Mouse (Mus musculus): ENCODE results near the gene Dok7. TPM values are rescaled to one million over a fixed set of nuclear protein-coding genes. Genes with fewer than 3 reads are reported as not detected.

Dok7 gene
- total RNA-seq, 1 experiment from 2014 or later = not detected

DNA sequence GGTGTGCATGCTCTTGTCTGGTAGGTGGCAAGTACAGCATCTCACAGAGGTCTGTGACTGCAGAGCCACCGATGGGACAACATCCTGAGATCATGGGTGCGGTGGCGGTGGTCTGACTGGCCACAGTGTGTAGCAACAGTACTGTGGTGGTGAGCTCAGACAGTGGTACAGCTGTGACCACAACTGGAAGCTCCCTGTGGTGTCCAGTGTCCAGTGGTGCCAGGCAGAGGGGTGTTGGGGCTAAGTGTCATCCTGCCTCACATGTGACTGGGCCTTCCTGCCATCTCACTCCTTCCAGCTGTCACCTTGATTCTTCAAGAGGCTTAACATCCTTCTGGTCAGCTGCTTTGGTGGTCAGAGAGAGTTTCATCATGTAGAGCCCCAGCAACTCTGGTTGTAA lies 1.9 kb upstream of the Dok7 start:
- ATAC-seq (replicated peaks; ENCODE audit: low read depth, poor library complexity, severe bottlenecking) = no peak

DNA sequence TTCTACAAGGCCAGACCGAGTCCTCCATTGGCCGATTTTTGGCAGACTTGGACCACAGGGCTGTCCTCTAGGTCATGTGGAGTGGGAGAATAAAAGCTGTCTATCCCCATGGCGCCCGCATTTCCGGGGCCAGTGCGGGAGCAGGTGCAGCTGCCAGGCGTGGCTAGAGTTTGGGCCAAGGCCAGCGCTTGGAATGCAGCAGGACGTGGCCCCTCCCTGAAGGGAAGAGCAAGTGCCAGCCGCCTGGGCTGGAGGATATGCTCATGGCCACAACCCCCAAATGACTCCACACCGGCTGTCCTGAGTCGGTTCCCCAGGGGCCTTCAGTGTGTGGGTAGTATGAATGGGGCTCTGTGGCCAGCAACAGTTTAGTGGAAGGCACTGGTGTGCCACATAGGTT lies 1.5 kb upstream of the Dok7 start:
- no peak for ATAC-seq (replicated peaks; ENCODE audit: low read depth, poor library complexity, severe bottlenecking)

DNA sequence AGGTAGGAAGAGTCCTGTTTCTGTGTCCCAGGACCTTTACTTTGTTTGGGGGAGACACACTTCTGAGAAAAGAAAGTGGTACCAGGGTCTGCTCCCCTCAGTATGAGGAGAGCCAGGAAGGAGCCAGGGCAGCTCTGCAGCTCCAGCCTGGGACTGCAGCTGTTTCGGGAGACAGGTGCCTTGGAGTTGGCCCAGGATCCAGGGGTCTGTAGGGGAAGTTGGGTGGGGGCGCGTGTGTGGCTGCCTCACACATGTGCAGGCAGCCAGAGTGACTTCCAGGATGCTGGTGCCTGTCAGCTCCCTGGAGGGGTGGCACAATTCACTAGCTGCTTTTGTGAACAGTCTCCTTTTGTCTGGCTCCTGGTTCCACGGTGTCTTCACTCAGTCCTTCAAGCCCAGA lies 1.0 kb downstream of the Dok7 start:
- no peak for ATAC-seq (replicated peaks; ENCODE audit: low read depth, poor library complexity, severe bottlenecking)

DNA sequence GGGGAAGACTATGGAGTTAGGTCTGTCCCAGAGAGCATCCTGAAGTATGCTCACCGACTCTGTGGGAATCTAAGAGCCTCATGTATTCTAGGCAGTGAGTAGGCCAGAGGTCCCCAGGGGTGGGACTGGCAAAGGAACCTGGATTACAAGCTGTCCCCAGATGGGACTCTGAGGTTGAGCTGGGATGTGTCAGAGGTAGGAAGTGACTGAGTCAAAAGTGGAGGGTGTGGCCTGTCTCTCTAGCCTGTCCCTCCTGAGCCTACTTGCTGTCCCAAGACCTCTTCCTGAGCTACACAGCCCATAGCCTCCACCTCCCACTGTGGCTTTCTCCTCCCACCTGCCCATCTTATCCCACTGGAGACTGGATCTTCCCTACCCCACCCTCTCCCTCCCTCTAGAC lies 1.6 kb downstream of the Dok7 start:
- no peak for ATAC-seq (replicated peaks; ENCODE audit: low read depth, poor library complexity, severe bottlenecking)

DNA sequence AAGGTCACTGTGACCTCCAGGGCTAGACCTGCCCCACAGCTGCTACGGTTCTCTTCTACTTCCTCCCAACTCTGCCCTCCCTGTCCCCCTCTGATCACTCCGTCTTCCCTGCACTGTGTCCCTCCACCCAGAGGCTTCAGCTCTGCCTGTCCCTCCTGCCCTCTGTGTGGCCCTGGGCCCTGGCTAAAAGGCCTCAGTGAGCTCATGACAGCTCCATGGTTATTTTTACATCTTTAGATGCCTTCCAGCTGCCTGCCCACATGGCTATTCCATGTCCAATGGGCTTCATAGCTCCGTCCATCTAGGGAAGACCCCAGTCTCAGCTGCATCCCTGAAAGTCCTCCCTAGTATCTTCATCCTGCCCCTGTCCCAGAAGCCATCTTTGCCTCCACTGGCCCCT lies 3.5 kb downstream of the Dok7 start:
- ATAC-seq (replicated peaks; ENCODE audit: low read depth, poor library complexity, severe bottlenecking) = no peak

DNA sequence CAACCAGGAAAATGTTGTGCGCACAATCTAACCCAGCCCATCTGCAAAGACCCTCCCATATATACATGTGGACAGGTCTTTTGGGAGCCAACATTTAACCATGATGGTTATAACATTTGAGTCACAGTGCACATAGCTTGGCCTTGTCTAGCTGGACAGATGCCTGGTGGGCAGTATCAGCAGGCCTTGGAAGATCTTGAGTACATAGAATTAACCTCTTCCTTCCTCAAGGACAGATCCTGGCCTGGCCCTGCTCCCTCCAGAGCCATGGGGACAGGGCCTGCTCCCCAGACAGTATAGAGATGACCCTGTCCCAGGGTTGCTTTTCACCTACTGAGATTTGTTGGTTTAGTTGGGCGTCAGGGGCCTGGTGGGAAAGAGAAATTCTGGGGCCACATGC lies 13.3 kb downstream of the Dok7 start:
- no peak for ATAC-seq (replicated peaks; ENCODE audit: low read depth, poor library complexity, severe bottlenecking)

DNA sequence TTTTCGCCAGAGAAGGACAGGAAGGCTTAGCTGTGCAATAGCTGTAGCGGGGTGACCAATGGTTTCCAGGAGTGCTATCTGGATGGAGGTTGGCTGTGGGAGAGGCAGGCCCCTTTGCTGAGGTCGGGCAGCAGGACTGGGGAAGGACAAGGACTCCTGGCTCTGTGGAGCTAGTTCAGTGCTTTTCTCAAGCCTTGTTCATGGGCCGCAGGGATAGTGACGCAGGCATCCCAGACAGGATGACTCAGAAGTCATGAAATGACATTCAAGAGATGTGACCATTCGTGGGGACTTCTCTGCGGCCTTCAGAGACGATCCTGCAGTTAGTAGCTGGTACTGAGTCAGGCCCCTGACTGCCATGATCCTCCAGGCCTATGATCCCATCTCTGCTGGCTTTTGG lies 13.7 kb downstream of the Dok7 start:
- ATAC-seq (replicated peaks; ENCODE audit: low read depth, poor library complexity, severe bottlenecking) = no peak

DNA sequence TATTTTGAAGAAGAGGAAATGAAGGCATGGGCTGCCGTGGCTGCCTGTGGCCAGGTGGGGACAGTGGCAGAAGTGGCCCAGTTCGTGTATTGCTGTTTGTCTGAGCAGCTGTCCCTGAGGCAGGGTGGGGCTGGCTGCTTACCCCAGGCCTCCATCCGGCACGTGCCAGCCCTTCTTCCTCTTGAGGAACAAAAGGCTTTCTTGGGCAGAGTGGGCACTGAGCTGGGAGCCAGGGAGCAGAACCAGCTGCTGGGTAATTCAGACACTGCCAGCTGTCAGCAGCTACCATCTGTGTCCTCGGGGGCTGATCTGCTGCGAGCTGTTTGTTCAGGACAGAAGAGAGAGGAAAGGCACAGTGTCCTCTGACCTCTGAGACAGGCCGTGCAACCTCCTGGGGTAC lies 14.4 kb downstream of the Dok7 start:
- ATAC-seq (replicated peaks; ENCODE audit: low read depth, poor library complexity, severe bottlenecking) = no peak

DNA sequence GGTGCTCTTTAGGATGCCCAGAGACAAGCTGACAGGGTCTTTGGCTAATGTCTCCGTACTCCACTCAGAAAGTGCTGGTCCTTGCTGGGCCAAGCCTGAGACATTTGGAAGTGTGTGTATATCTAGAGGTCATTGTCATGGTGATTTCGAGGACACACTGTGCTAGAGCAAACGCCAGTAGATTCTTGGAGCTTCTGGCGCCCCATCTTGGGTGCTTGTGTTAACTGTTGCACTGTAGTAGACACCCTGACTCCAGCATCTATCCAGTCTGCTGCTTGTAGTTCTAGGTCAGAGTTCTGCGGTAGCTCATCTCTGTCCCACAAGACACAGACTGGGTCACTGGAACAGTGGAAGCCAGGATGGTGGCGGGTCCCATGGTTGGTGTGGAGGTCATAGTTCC lies 15.3 kb downstream of the Dok7 start:
- no peak for ATAC-seq (replicated peaks; ENCODE audit: low read depth, poor library complexity, severe bottlenecking)

DNA sequence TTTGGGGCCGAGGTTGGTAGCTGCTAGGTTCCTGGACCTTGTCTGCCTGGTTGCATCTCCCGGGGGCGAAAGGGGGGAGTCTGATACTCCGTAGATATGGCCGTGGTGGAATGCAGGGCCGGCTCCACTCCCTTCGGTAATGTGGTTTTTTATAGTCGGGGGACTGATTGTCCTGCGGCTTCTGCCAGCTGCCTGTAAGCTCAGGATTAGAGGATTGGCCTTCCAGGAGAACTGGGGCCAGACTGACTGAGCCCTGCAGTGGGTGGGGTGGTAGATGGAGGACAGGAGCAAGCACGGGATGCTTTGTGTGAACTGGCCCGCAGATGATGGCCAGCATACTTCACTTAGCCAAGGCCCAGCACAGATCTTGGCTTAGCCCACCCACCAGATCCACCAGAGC lies 16.7 kb downstream of the Dok7 start:
- no peak for ATAC-seq (replicated peaks; ENCODE audit: low read depth, poor library complexity, severe bottlenecking)

DNA sequence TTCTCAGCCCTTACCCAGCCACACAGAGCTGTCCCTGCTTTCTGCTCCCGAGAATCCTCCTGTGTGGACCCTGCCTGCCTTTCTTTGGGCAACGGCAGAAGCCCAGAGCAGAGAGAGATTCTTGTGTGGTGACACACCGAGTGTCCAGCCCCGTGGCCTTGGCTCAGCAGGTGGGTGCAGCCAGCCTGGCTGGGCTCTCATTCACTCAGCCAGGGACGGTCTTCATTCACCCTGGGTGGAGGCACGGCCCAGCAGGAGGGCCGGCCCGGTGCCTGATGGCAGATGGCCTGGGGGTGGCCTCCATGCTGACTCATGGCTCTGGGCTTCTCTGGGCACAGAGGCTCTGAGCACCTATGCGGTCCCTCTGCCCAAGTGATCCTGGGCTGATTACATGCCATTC lies 17.4 kb downstream of the Dok7 start:
- no peak for ATAC-seq (replicated peaks; ENCODE audit: low read depth, poor library complexity, severe bottlenecking)

DNA sequence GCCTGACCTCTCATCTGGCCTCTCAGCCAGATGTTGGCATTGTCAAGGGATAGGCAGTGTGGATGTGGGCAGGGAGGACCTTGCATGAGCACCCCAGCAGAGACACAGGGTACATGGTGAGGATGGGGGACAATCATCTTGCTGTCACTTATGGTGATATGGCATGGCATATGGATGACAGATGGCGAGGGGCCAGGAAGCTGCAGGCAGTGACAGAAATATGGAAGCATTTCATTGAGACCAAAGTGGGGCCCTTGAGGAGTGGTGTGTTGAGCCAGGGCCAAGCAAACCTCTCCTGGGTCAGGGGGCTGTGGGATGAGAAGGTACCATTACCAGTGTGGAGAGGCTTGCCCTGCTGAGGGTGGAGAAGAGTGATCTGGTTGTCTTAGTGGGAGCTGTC lies 19.8 kb downstream of the Dok7 start:
- ATAC-seq (replicated peaks; ENCODE audit: low read depth, poor library complexity, severe bottlenecking) = no peak

DNA sequence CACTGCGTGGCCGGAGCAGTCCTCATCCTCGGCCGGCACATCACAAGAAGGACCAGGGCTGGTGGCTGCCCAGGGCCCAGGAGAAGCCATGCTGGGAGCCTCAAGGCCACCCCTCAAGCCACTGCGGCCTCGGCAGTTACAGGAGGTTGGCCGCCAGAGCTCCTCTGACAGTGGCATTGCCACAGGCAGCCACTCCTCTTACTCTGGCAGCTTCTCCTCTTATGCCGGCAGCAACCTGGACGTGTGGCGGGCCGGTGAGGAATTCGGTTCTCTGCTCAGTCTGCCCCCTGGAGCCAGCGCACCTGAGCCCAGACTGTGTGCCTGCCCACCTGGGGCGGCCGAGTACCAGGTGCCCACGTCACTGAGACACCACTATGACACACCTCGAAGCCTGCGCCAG lies 22.5 kb downstream of the Dok7 start:
- no peak for ATAC-seq (replicated peaks; ENCODE audit: low read depth, poor library complexity, severe bottlenecking)

DNA sequence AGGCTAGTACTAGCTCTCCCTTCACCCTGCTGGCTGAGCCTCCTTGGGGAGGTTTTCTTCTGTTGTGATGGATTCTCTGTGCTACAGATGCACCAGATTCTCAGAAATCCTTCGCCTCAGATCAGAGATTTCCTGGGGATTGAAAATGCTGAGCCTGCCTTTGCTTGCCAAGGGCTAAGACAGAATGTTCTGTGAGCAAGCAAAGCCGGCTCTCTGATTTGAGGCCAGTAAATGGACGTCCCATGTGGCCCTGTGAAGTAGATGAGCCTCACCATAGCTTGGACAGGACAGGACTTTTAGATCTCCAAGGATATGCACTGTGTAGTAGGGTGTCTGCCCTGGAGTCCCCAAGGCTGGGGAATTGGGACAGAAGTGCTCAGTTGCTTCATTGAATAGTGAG lies 28.3 kb downstream of the Dok7 start:
- ATAC-seq (replicated peaks; ENCODE audit: low read depth, poor library complexity, severe bottlenecking) = no peak

DNA sequence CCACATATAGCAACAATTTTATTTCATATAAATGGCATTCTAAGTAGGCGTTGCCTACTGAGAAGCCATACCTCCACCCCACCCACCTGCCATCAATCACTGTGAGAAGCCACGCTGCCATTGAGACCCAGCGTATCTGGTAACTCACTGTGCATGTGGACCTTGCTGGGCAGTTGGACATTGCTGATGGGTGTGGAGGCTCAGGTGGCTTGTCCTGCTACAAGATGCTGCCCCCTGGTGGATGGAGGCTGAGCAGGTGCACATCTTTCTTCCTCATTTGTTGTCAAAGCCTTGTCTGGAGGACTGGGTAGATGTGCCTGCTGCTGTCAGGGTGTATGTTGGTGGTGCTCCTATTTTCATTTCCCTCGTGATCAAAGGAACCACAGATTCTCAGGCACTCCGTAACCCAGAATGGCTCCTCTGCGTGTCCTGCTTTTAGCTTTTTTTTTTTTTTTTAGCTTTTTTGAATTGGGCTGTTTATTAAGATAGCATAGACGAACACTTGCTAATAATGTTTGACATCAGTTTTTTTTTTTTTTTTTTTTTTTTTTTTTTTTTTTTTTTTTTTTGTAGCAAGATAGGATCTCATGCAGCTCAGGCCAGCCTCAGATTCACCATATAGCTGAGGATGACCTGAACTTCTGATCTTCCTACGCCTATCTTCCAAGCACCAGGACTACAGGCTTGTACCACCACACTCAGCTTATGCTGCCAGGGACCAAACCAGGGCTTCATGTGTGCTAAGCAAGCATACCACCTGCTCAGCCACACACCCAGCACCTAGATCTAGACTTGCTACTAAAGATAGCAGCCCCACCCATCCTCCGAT lies 32.4 kb downstream of the Dok7 start:
- ATAC-seq (replicated peaks; ENCODE audit: low read depth, poor library complexity, severe bottlenecking) = peak; percentile 77

DNA sequence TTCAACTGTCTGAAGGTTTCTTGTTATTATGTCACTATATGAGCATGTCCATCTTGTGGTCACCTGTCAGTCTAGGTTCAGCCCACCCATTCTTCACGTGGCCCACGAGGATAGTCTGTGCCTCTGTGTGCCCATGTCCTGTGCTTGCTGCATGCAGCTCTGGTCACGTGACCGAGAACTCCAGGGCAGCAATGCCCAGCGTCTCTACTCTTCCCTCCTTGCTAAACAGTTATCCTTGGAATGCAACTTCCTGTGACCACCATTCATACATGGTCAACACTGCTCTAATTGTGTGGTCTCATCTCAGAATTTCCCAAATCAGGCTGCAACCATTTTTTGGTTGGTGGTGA lies 33.0 kb downstream of the Dok7 start:
- ATAC-seq (replicated peaks; ENCODE audit: low read depth, poor library complexity, severe bottlenecking) = no peak

DNA sequence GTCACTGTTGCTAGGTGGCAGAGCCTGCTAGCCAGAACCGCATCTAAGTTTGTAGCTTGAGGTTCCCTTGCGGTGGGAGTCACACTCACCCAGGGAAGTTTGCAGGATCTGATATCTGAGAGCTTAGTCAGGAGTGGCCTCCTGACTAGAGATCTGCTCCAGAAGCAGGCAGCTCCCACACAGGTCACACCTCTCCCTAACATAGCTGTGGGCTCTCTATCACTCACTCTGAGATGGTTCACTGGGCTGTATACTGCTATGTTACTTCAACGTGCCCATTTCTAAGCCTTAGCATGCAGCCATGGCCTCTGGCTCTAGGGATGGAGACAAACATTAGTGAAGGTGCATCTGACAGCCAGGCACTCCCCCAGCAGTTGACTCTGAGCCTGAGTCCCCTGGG lies 35.1 kb downstream of the Dok7 start:
- ATAC-seq (replicated peaks; ENCODE audit: low read depth, poor library complexity, severe bottlenecking) = no peak

DNA sequence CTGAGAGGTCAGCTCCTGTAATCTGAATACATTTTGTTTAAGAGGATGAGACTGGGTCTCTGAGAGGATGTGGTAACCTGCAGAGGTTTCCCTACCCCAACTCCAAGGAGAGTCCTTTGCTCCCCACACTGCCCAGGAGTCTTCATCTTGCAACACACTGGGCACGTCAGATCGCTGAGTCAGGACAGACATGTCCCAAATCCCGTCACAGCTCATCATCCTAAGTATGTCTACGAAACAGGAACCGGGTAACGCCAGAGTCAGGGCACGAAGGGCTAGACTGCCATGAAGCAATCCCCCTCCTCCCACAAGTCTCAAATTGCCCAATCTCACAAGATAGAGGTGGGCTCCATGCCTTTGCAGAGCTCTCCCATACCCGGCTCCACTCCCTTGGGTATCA lies 46.5 kb downstream of the Dok7 start:
- ATAC-seq (replicated peaks; ENCODE audit: low read depth, poor library complexity, severe bottlenecking) = peak; percentile 39

DNA sequence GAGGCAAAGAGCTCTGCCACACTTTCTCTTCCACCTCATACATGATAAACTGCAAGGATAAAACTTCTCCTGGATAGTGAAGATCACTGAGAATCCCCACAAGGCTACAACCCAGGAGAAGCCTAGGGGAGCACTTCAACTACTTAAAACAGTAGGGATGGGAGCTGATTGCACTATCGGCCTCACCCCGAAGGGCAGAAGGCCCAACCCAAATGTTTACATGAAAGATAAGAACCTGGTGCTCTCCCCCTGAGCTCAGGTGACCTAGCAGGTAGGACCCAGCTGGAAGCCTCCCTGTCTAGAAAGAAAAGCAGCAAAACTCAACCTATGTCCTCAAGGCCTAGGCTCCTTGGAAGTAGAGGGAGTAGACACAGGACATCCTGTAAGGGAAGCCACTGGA lies 47.0 kb downstream of the Dok7 start:
- no peak for ATAC-seq (replicated peaks; ENCODE audit: low read depth, poor library complexity, severe bottlenecking)

DNA sequence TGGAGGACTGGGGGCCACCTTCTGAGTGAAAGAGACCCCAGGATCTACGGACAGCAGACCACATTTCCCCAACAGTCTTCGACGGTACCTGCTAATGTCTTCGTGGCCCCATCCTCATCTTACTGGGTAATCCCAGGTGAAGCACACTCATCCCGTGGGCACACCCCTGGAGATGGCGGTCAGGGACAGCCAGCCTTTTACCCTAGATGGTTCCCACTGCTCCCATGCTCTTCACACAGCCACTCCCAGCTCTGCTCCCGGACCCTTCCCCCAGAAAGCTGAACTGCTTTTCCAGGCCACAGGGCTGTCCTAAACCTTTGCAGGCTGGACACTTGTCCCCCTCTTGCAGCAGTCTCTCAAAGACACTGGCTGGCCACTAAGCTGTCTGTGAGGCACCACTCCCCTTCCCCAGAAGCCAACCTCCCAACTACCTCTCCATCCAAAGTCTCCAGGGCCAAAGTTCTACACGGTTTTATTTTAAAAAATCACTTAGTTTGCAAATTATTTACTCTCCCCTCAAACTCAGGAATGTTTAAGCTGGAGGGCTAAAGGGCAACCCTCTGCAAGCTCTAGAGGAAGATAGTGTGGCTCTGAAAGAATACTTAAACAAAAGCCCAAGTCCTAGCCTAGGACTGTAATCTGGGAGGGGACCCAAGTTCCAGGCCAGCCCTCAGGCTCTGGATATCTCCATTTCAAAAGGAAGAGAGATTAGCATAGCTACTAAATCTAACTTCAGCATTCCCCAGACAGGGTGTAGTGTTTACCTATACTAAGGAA lies 47.8 kb downstream of the Dok7 start:
- ATAC-seq (replicated peaks; ENCODE audit: low read depth, poor library complexity, severe bottlenecking) = no peak

DNA sequence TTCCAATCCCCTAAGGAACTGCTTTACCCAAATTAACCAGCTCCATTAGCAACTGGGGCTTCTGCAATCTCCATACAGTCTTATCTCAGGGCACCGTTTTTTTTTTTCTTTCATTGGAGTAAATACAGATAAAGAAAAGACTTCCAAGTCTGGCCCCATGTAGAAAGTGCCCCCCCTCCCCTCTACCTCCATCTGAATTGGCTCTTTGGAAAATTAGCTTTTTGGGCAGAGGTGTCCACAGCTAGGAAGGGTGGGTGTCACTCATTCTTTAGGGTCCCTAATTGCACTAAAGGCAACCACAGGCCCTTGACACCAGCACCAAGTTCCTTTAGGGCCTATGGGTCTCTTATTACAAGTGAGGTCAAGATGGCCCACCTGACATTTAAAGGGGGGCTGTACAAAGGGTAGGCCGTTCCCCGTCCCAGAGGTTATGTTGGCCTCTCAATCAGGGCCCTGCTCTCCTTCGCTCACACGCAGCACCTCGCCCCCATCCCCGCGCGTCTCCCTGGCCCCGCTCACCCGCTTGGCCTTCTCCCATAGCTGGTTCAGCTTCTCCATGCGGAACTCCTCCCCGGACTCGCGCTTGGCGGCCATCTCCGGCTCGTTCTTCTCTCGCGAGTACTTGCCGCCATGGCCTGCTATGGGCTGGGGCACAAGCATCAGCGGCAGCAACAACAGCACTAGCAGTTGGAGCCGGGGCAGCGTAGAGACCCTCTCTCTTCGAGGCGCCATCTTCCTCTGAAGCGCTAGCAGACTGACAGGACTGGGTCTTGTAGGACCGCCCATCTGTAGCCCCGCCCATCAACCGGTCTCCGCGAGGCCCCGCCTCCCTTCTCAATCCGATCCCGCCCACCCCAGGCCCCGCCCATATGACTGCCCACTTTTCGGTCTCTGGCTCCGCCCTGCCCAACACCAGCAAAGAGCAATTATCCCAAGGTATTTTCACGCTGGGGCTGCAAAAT lies 48.7 kb downstream of the Dok7 start, which contains the start of gene Lrpap1:
Lrpap1 (minus strand) TSS at position 807 of the 962 bp plus-strand sequence.
- ATAC-seq (replicated peaks; ENCODE audit: low read depth, poor library complexity, severe bottlenecking) = peak; percentile 77
